Mouse (Mus musculus) cerebellum, adult 2 months (tissue): ENCODE data around the gene Gm6164. TPM values are rescaled to one million over a fixed set of nuclear protein-coding genes. Genes with fewer than 3 reads are reported as not detected.
"Not testable (repeated sequence)": the region's sequence is repeated elsewhere in the genome, so short reads cannot be mapped to it uniquely, and the experiment has no call there.

Experiments
- DNase-seq, 2 experiments: peaks; one replicate each; pipeline ENCODE4 v3.0.0; 2021
- H3K27ac ChIP-seq: fragments of 200-500 bp; 2 replicates; pipeline ENCODE4 v1.5.1; 2012; ENCODE audit warnings: low read length, control low read depth, inconsistent platforms; ENCODE audit not compliant: insufficient read depth
- H3K27me3 ChIP-seq: fragments of 200-500 bp; 2 replicates; pipeline ENCODE4 v1.6.1; 2012; ENCODE audit warnings: inconsistent platforms, mild to moderate bottlenecking, low read length, moderate library complexity; ENCODE audit not compliant: control insufficient read depth, insufficient read depth
- H3K4me1 ChIP-seq: fragments of 200-500 bp; 2 replicates; pipeline ENCODE4 v1.6.1; 2011; ENCODE audit warnings: low read length; ENCODE audit not compliant: control insufficient read depth, insufficient read depth
- H3K4me3 ChIP-seq: fragments of 200-500 bp; replicated peaks from 2 replicates; pipeline ENCODE3; 2011; ENCODE audit warnings: mild to moderate bottlenecking, low read depth, low read length, control low read depth; ENCODE audit not compliant: insufficient read depth
- WGBS: fragments of 180-500 bp; shearing (Covaris S2); methylation state at CpG from one replicate; pipeline ENCODE4 v1.1.7; 2018; 5-methylcytosine and 5-hydroxymethylcytosine counted together
- polyA plus RNA-seq: library from polyadenylated mRNA; depleted of rRNA; stranded (reverse); fragments of >200 nt; gene quantifications from 2 replicates; pipeline ENCODE4 v1.2.3, GENCODE M21; 2012; rRNA removed

Gene Gm6164
- not detected in 2 replicates for polyA plus RNA-seq

GRCm38 (mm10) chr7:20205507-20205906, at the start of gene Gm6164:
Gene Gm6164 (minus strand): TSS chr7:20205607.
- not testable (repeated sequence) for DNase-seq, H3K27ac ChIP-seq, H3K4me3 ChIP-seq, H3K4me1 ChIP-seq, H3K27me3 ChIP-seq
- WGBS = no CpG with 5 or more reads among the region's 2 CpGs

GRCm38 (mm10) chr7:20233728-20234127, 28.3 kb upstream of the Gm6164 start, which contains the start of gene Gm4498:
Gene Gm4498 (minus strand): TSS chr7:20233828.
- WGBS = no CpG with 5 or more reads among the region's 2 CpGs
- H3K4me1 ChIP-seq = not testable (repeated sequence)

GRCm38 (mm10) chr7:20193410-20193809, 12.0 kb downstream of the Gm6164 start, which contains the start of gene Vmn1r95:
Gene Vmn1r95 (plus strand): TSS chr7:20193710.
- not testable (repeated sequence) for H3K4me3 ChIP-seq, H3K27ac ChIP-seq, DNase-seq, H3K4me1 ChIP-seq, H3K27me3 ChIP-seq
- no CpG with 5 or more reads among the region's 3 CpGs for WGBS

More at GRCm38 (mm10) chr7:20233728-20234127, 28.3 kb upstream of the Gm6164 start, which contains the start of gene Gm4498:
- not testable (repeated sequence) for H3K4me3 ChIP-seq, DNase-seq, H3K27me3 ChIP-seq, H3K27ac ChIP-seq

- not testable (repeated sequence) for H3K4me3 ChIP-seq, H3K4me1 ChIP-seq, H3K27me3 ChIP-seq, DNase-seq, H3K27ac ChIP-seq
- no CpG with 5 or more reads among the region's 3 CpGs for WGBS
Measured at GRCm38 (mm10) chr7:20168277-20168676, 37.1 kb downstream of the Gm6164 start, which contains the start of gene Vmn1r94. Gene Vmn1r94 (minus strand): TSS chr7:20168377.

Other genes with a start within 250 kb of the Gm6164 start
- gene Ceacam20, start 240.2 kb downstream of the Gm6164 start, polyA plus RNA-seq = not detected in 2 replicates
- not detected in 2 replicates for gene Nlrp9b, start 214.1 kb downstream of the Gm6164 start, polyA plus RNA-seq
- gene Vmn1r91, start 105.9 kb downstream of the Gm6164 start, polyA plus RNA-seq = not detected in 2 replicates
- not detected in 2 replicates for gene Gm16442, start 83.0 kb downstream of the Gm6164 start, polyA plus RNA-seq
- gene Vmn1r93, start 66.5 kb downstream of the Gm6164 start, polyA plus RNA-seq = not detected in 2 replicates
- gene Vmn1r94, start 37.2 kb downstream of the Gm6164 start, polyA plus RNA-seq = not detected in 2 replicates
- not detected in 2 replicates for gene Vmn1r95, start 11.9 kb downstream of the Gm6164 start, polyA plus RNA-seq
- not detected in 2 replicates for gene Gm4498, start 28.2 kb upstream of the Gm6164 start, polyA plus RNA-seq
- gene Gm5890, start 57.2 kb upstream of the Gm6164 start, polyA plus RNA-seq = not detected in 2 replicates
- gene Gm4133, start 128.5 kb upstream of the Gm6164 start, polyA plus RNA-seq = not detected in 2 replicates
- not detected in 2 replicates for gene Gm5728, start 169.8 kb upstream of the Gm6164 start, polyA plus RNA-seq
- not detected in 2 replicates for gene Vmn1r100, start 212.3 kb upstream of the Gm6164 start, polyA plus RNA-seq
- not detected in 2 replicates for gene Vmn1r101, start 237.0 kb upstream of the Gm6164 start, polyA plus RNA-seq